Mouse (Mus musculus) adrenal gland, adult 8-10 months (tissue): ENCODE data around the gene Arl11. TPM values are rescaled to one million over a fixed set of nuclear protein-coding genes. Genes with fewer than 3 reads are reported as not detected.

Experiments
- DNase-seq: peaks from one replicate; pipeline ENCODE4 v3.0.0; 2022
- total RNA-seq, 4 experiments: library from RNA; stranded (reverse); gene quantifications; 2 replicates each; pipeline ENCODE4 v1.2.4; 2022

Arl11 gene
- total RNA-seq, 4 experiments from 2014 or later = 1.6 to 4.0 (median 2.9) TPM

GRCm38 (mm10) chr14:61327618-61328450 is 18.3 kb downstream of the Arl11 start:
- peak; percentile 53 for DNase-seq

GRCm38 (mm10) chr14:61330591-61330990 is 21.0 kb downstream of the Arl11 start:
- no peak for DNase-seq

GRCm38 (mm10) chr14:61330996-61331561 is 21.5 kb downstream of the Arl11 start:
- DNase-seq = peak; percentile 68

DNA sequence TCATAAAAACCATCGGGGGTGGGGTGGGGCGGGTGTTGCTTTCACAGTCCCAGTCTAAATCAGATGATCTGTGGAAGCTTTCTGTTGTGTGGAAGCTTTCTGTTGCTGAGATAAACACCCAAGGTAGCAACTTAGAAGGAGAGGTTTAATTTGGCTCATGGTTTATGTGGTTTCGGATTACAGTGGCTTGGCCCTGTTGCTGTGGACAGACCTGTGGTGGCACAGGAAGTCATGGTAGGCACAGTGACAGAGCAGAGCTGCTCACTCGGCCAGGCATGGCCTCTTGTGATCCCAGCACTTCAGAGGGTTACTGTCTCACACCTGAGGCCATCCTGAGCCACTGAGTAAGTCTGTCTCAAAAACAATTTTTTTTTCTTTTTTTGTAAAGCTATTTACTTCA is 29.8 kb downstream of the Arl11 start:
- no peak for DNase-seq

- DNase-seq = peak; percentile 45
Measured at GRCm38 (mm10) chr14:61344590-61344989, 35.0 kb downstream of the Arl11 start.

DNA sequence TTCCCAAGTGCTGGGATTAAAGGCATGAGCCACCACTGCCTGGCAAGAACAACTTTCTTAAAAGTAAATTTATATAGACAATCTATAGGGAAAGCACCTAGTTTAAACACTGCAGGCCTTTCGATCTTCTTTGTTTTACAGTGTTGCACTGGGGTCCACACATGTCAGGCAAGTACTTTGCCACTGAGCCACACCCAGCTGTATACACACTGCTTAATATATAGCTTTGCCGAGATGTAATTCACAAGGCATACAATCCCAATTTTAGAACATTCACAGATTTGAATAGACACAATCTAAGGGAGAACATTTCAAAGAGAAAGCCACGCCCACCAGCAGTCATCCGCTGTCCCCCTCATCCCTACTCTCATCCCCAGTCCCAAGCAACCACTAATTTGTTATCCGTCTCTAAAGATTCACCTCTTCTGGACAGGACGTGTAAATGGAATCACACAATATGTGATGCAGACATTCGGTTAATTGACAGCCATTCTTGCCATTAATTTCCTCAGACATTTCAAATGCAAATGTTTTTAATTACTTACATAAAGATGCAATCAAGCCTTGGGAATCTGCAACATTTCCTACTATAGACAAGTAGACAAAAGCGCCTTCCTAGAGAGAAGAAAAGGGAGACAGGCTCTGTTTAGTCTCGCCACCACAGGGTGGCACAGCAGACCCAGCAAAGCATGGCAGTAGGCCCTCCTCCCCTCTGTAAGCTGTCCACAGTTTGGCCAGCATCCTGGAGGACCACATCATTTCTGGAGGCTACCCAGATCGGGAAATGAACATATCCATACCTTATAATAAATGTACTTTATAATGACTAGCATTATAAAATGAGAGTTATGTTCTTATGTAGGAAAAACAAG is 37.5 kb downstream of the Arl11 start:
- DNase-seq = no peak

DNA sequence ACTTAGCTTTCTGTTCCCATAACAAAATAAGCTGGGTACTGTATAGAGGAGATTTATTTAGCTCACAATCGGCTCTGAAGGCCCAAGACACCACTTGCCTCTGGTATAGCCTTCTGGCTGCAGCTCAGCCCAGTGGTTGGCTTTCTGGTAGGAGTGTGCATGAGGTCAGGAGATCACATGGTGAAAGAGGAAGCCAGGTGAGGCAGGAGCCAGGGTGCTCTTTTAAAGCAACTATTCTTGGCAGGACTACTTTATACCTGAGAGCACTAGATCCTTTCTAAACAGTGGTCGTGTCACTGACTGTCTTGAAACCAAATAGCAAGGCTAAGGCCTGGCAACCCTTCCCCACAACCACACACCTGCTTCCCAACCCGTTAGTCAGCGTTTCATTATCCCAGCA is 40.3 kb downstream of the Arl11 start:
- DNase-seq = no peak

DNA sequence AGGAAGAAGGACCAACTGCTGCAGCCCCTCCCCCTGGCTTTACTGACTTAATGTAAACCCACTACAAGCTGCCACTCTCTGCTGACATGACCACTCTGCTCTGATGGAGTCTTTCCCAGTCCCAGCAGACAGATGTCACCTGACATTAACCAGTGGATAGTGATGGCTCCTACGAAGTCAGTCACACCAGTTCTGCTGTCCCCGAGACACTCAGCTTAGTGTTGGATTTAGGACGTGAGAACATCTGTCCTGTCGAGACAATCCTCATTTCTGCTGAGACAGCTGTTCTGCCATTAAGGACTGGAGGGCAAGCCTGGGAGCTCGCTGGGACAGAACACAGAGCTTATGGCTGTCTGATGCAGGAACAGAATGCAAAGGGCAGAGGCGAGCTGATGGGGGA is 41.3 kb downstream of the Arl11 start:
- DNase-seq = no peak

GRCm38 (mm10) chr14:61354251-61355235 is 45.0 kb downstream of the Arl11 start:
- DNase-seq = no peak

DNA sequence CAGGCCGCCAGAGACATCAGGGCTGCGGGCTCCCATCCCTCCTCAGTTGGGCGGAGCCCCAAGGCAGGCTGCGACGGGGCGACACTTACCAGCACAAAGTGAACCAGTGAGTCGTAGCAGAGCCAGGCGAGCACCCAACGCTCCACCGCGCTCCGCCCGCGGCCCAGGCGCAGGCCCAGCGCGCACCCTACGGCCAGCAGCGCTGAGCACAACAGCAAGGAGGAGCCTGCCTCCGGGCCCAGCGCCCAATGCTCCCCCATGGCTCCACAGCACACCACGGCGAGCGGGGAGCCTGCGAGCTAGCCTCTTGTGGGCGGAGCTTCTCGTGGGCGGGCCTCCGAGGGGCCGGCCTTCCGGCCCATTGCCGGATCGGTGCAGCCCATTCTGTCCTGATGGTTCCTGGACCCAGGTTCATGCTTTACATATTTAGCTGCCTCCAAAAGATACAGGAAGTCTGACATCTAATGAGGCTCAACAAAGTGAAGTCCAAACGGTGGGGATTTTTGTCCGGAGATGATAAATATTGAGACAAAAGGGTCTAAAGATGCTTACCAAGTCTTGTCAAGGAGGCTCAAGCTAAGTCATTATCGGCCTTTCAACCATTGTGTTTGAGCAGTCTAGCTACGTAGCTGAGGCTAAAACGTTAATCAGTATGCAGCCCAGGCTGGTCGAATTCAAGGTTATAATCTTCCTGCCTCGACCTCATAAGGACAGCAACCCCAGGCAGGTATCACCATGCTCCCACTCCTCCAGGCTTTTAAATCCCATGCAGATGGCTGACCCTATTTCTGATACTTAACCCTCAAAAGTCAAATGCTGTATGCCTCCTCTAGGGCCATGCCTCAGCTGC is 50.8 kb downstream of the Arl11 start, which contains the start of gene Ebpl:
TSS of gene Ebpl (minus strand) at position 309 of the 850 bp plus-strand sequence.
- peak; percentile 90 for DNase-seq

GRCm38 (mm10) chr14:61360981-61361511 is 51.5 kb downstream of the Arl11 start:
- DNase-seq = no peak

Other genes starting within 250 kb of the Arl11 start
- gene Sacs, start 171.3 kb upstream of the Arl11 start, total RNA-seq = 1 to 10 TPM; 8.4 to 9.5 (median 8.6) TPM
- gene Sgcg, start 51.3 kb upstream of the Arl11 start, total RNA-seq = under 1 TPM in 3 of 4 experiments, not detected in 1; 0.61 to 0.87 (median 0.65) TPM
- gene Ebpl, start 50.7 kb downstream of the Arl11 start, total RNA-seq = 1 to 10 TPM; 5.2 to 6.9 (median 6.1) TPM
- gene Kpna3, start 130.1 kb downstream of the Arl11 start, total RNA-seq = 10 to 100 TPM; 24.1 to 35.9 (median 31.4) TPM
- gene Spryd7, start 247.1 kb downstream of the Arl11 start, total RNA-seq = 10 to 100 TPM; 19.3 to 21.7 (median 19.8) TPM